Comparison of ENCODE assay signal across 40 mouse cellular contexts in genomic region chr8:13428156-13428555, GRCm38 (mm10). TPM values are rescaled to one million over a fixed set of nuclear protein-coding genes. Genes with fewer than 3 reads are reported as not detected.
DNase-seq lines count a peak whose midpoint lies in the region; ATAC-seq and TF ChIP-seq lines count a peak whose summit lies in the region.
"Had no signal": no experiment of that assay in that cellular context is flagged by ENCODE, and none has a peak within 500 bp of the region (broad histone marks: within the 10 kb centered on the region; RNA-seq: fewer than 3 reads in every experiment).

No protein-coding gene starts in this region.

- no peak for ATAC-seq in stomach, embryonic 16.5 days (ENCODE audit: insufficient read depth, low FRiP score)
- no peak for ATAC-seq in stomach, postnatal 0 days (ENCODE audit: low FRiP score, low TSS enrichment)
- ATAC-seq: forebrain, postnatal 0 days; hindbrain, postnatal 0 days; intestine, embryonic 16.5 days; midbrain, embryonic 16.5 days; Patski had no signal

- H3K36me3 ChIP-seq in stomach, embryonic 16.5 days (ENCODE audit: control insufficient read depth, insufficient read depth, low read length): no peaks in the 10 kb centered on the region
- H3K36me3 ChIP-seq in stomach, postnatal 0 days (ENCODE audit: control insufficient read depth, insufficient read depth, low read length): no peaks in the 10 kb centered on the region
- H3K36me3 ChIP-seq in limb, embryonic 10.5 days: no peaks in the 10 kb centered on the region
- H3K36me3 ChIP-seq: forebrain, embryonic 12.5 days; hindbrain, embryonic 12.5 days; limb, embryonic 13.5 days; lung, embryonic 15.5 days; neural tube, embryonic 12.5 days had no signal

- TF ChIP-seq EP300 in stomach, postnatal 0 days (optimal IDR thresholded peaks at IDR 0.05): no peak

- H3K9ac ChIP-seq in stomach, embryonic 16.5 days (ENCODE audit: low read length): no peak overlapping the region
- H3K9ac ChIP-seq in stomach, postnatal 0 days (ENCODE audit: low read length): no peak overlapping the region
- H3K9ac ChIP-seq: forebrain, embryonic 12.5 days; forebrain, postnatal 0 days; hindbrain, embryonic 12.5 days; limb, embryonic 13.5 days; lung, embryonic 15.5 days; neural tube, embryonic 12.5 days had no signal

- no peaks in the 10 kb centered on the region for H3K27me3 ChIP-seq in stomach, embryonic 16.5 days (ENCODE audit: control insufficient read depth, insufficient read depth, low read length)
- no peaks in the 10 kb centered on the region for H3K27me3 ChIP-seq in stomach, postnatal 0 days (ENCODE audit: control insufficient read depth, insufficient read depth, low read length)
- peaks cover under 1% of the 10 kb centered on the region; the same call in 1 of the 2 replicates for H3K27me3 ChIP-seq in limb, embryonic 10.5 days (ENCODE audit: low read depth, poor library complexity, severe bottlenecking)
- H3K27me3 ChIP-seq: forebrain, embryonic 12.5 days; hindbrain, embryonic 12.5 days; lung, embryonic 15.5 days; neural tube, embryonic 12.5 days had no signal

- no peak for DNase-seq in gastrocnemius, adult 2 months
- DNase-seq in gastrocnemius, adult 8-10 months (ENCODE audit: low spot score in 2 of 2): no peak
- DNase-seq in stomach, postnatal 0 days (ENCODE audit: low spot score): no peak
- DNase-seq in thymus, postnatal 10 days (ENCODE audit: low spot score in 2 of 2): peak; percentile 67 to 68
- no peak for DNase-seq in spleen, postnatal 4 days (ENCODE audit: low spot score in 2 of 2)
- DNase-seq in limb, embryonic 10.5 days (ENCODE audit: low spot score): no peak
- DNase-seq in layer of hippocampus, postnatal 14 days (ENCODE audit: low spot score in 2 of 2): no peak
- DNase-seq: adrenal gland, postnatal 10 days; cerebellum, adult 11-12 months; cerebellum, postnatal 10 days; forebrain, postnatal 0 days; gastrocnemius, postnatal 25 days; heart, adult 11 months; heart, postnatal 36 days; kidney, adult 9 months; kidney, postnatal 14 days; layer of hippocampus, adult 9-11 months; right cerebral cortex, postnatal 4 days had no signal

- 75% methylated on average over 9 of the region's 9 CpGs for WGBS in stomach, embryonic 16.5 days
- WGBS in stomach, postnatal 0 days: 75% methylated on average over 9 of the region's 9 CpGs
- 90% methylated on average over 9 of the region's 9 CpGs for WGBS in limb, embryonic 10.5 days

- peak overlapping the region; percentile 90 for H3K27ac ChIP-seq in gastrocnemius, adult 2 months
- 0 out of 2 replicates have a peak overlapping the region, but pooled peaks have one; percentile 16 for H3K27ac ChIP-seq in stomach, embryonic 16.5 days (ENCODE audit: low read length)
- no peak overlapping the region for H3K27ac ChIP-seq in stomach, postnatal 0 days (replicated peaks)
- H3K27ac ChIP-seq in limb, embryonic 10.5 days: no peak overlapping the region
- H3K27ac ChIP-seq: forebrain, embryonic 12.5 days; hindbrain, embryonic 12.5 days; hindbrain, postnatal 0 days; limb, embryonic 13.5 days; neural tube, embryonic 12.5 days had no signal

- intact Hi-C loops in gastrocnemius, adult 2 months (cut with DNase I): no loop called here

- TF ChIP-seq CTCF in gastrocnemius, adult 2 months (IDR thresholded peaks at IDR 0.05): no peak
- TF ChIP-seq CTCF in stomach, postnatal 0 days (IDR thresholded peaks at IDR 0.05; ENCODE audit: low read depth): no peak

- H3K9me3 ChIP-seq in stomach, embryonic 16.5 days (replicated peaks; ENCODE audit: control insufficient read depth, low read length): no peaks in the 10 kb centered on the region
- no peaks in the 10 kb centered on the region for H3K9me3 ChIP-seq in stomach, postnatal 0 days (ENCODE audit: control insufficient read depth, low read length)
- H3K9me3 ChIP-seq in limb, embryonic 10.5 days (replicated peaks): no peaks in the 10 kb centered on the region
- H3K9me3 ChIP-seq: forebrain, embryonic 12.5 days; hindbrain, embryonic 12.5 days; limb, embryonic 13.5 days; lung, embryonic 15.5 days; neural tube, embryonic 12.5 days had no signal

- no peaks in the 10 kb centered on the region for H3K4me1 ChIP-seq in stomach, embryonic 16.5 days (ENCODE audit: control insufficient read depth, insufficient read depth, low read length)
- no peaks in the 10 kb centered on the region for H3K4me1 ChIP-seq in stomach, postnatal 0 days (replicated peaks; ENCODE audit: control insufficient read depth, insufficient read depth)
- H3K4me1 ChIP-seq in limb, embryonic 10.5 days: no peaks in the 10 kb centered on the region
- H3K4me1 ChIP-seq: forebrain, embryonic 12.5 days; hindbrain, embryonic 12.5 days; lung, embryonic 15.5 days; neural tube, embryonic 12.5 days had no signal

- H3K4me3 ChIP-seq in gastrocnemius, adult 2 months: peak overlapping the region; percentile 64
- H3K4me3 ChIP-seq in stomach, embryonic 16.5 days (replicated peaks; ENCODE audit: low read length): no peak overlapping the region
- no peak overlapping the region for H3K4me3 ChIP-seq in stomach, postnatal 0 days (ENCODE audit: low read depth, low read length)
- no peak overlapping the region for H3K4me3 ChIP-seq in limb, embryonic 10.5 days
- H3K4me3 ChIP-seq: erythroblast, embryonic 14.5 days; forebrain, embryonic 12.5 days; hindbrain, embryonic 12.5 days; limb, embryonic 13.5 days; lung, embryonic 15.5 days; neural tube, embryonic 12.5 days had no signal

- no peak overlapping the region for H3K4me2 ChIP-seq in stomach, embryonic 16.5 days (ENCODE audit: low read depth, low read length)
- H3K4me2 ChIP-seq in stomach, postnatal 0 days (replicated peaks; ENCODE audit: low read depth): no peak overlapping the region
- H3K4me2 ChIP-seq: forebrain, embryonic 12.5 days; hindbrain, embryonic 12.5 days; limb, embryonic 13.5 days; liver, embryonic 11.5 days; lung, embryonic 15.5 days; midbrain, embryonic 11.5 days; neural tube, embryonic 12.5 days had no signal

RNA-seq across cellular contexts. Expression of gene Tmem255b, which starts 6.8 kb away (rescaled TPM):
- total RNA-seq in gastrocnemius, adult 2 months (2021): 1 to 10 TPM; 2.6 to 3.1 TPM
- 1 to 10 TPM; 1.3 to 2.5 (median 2.2) TPM for total RNA-seq in gastrocnemius, adult 8-10 months (2022)
- 4.3 and 5.0 TPM in 2 replicates for polyA plus RNA-seq in stomach, embryonic 16.5 days (2015; fragmentation: Nextera tagmentation; extraction: Ambion mirVana)
- polyA plus RNA-seq in stomach, postnatal 0 days (2015; fragmentation: Nextera tagmentation; extraction: Ambion mirVana): 5.5 and 6.3 TPM in 2 replicates
- polyA plus RNA-seq in limb, embryonic 10.5 days (2016; fragmentation: Nextera tagmentation; extraction: Ambion mirVana): 0.29 and 0.40 TPM in 2 replicates
- 1 to 10 TPM; 7.3 to 8.4 TPM for total RNA-seq in layer of hippocampus, postnatal 14 days (2021)
- total RNA-seq: megakaryocyte, adult 5-6 weeks; MEL had no signal
- polyA plus RNA-seq: erythroblast, embryonic 14.5 days; liver, embryonic 11.5 days had no signal

RNA-seq across cellular contexts. Expression of gene Grk1, which starts 23.3 kb away (rescaled TPM):
- not detected for total RNA-seq in gastrocnemius, adult 2 months (2021)
- not detected for total RNA-seq in gastrocnemius, adult 8-10 months (2022)
- polyA plus RNA-seq in stomach, embryonic 16.5 days (2015; fragmentation: Nextera tagmentation; extraction: Ambion mirVana): 0.02 TPM in 1 of 2 replicates, not detected in the other
- polyA plus RNA-seq in stomach, postnatal 0 days (2015; fragmentation: Nextera tagmentation; extraction: Ambion mirVana): 0.02 TPM in 1 of 2 replicates, not detected in the other
- 0.06 TPM in 2 replicates for polyA plus RNA-seq in limb, embryonic 10.5 days (2016; fragmentation: Nextera tagmentation; extraction: Ambion mirVana)
- not detected for total RNA-seq in layer of hippocampus, postnatal 14 days (2021)
- total RNA-seq: heart, postnatal 36 days; hindbrain, postnatal 0 days; left cerebral cortex, adult 18-20 months; left cerebral cortex, postnatal 25 days had no signal
- polyA plus RNA-seq: embryonic facial prominence, embryonic 14.5 days; erythroblast, embryonic 14.5 days; heart, embryonic 14.5 days; hindbrain, embryonic 12.5 days; hindbrain, postnatal 0 days; intestine, embryonic 16.5 days; liver, embryonic 16.5 days; lung, embryonic 15.5 days; midbrain, embryonic 16.5 days; Patski; stomach, embryonic 14.5 days had no signal

RNA-seq across cellular contexts. Expression of gene Atp4b, which starts 31.5 kb away (rescaled TPM):
- not detected for total RNA-seq in gastrocnemius, adult 2 months (2021)
- total RNA-seq in gastrocnemius, adult 8-10 months (2022): not detected
- 59.5 and 89.0 TPM in 2 replicates for polyA plus RNA-seq in stomach, embryonic 16.5 days (2015; fragmentation: Nextera tagmentation; extraction: Ambion mirVana)
- polyA plus RNA-seq in stomach, postnatal 0 days (2015; fragmentation: Nextera tagmentation; extraction: Ambion mirVana): 776 and 950 TPM in 2 replicates
- not detected in 2 replicates for polyA plus RNA-seq in limb, embryonic 10.5 days (2016; fragmentation: Nextera tagmentation; extraction: Ambion mirVana)
- not detected for total RNA-seq in layer of hippocampus, postnatal 14 days (2021)
- total RNA-seq: adrenal gland, postnatal 10 days; forebrain, postnatal 0 days; gastrocnemius, postnatal 25 days; heart, postnatal 36 days; hindbrain, postnatal 0 days; left cerebral cortex, adult 18-20 months; left cerebral cortex, postnatal 25 days; megakaryocyte, adult 5-6 weeks had no signal
- polyA plus RNA-seq: cortical plate, adult 2 months; embryonic facial prominence, embryonic 14.5 days; erythroblast, embryonic 14.5 days; forebrain, embryonic 12.5 days; forebrain, postnatal 0 days; heart, embryonic 14.5 days; hindbrain, embryonic 12.5 days; hindbrain, postnatal 0 days; intestine, embryonic 16.5 days; limb, embryonic 13.5 days; liver, embryonic 11.5 days; lung, embryonic 15.5 days; midbrain, embryonic 16.5 days; neural tube, embryonic 12.5 days; Patski had no signal

Comparison
In these comparisons a context has a peak if more than half of its experiments do, and no peak if none do; other contexts are left out.
1. H3K27ac ChIP-seq: peak in gastrocnemius, adult 2 months (single experiment) and stomach, embryonic 16.5 days (single experiment); none in stomach, postnatal 0 days (single experiment) and limb, embryonic 10.5 days (single experiment).
2. DNase-seq: peak in thymus, postnatal 10 days (2 of 2); none in gastrocnemius, adult 2 months (single experiment), gastrocnemius, adult 8-10 months (0 of 2), stomach, postnatal 0 days (single experiment), spleen, postnatal 4 days (0 of 2), limb, embryonic 10.5 days (single experiment) and layer of hippocampus, postnatal 14 days (0 of 2).